Comparison of ENCODE assay signal across 15 mouse cellular contexts in genomic region chrX:36487996-36488395, GRCm38 (mm10). TPM values are rescaled to one million over a fixed set of nuclear protein-coding genes. Genes with fewer than 3 reads are reported as not detected.
DNase-seq lines count a peak whose midpoint lies in the region; ATAC-seq and TF ChIP-seq lines count a peak whose summit lies in the region.
"Had no signal": no experiment of that assay in that cellular context is flagged by ENCODE, and none has a peak within 500 bp of the region (broad histone marks: within the 10 kb centered on the region; RNA-seq: fewer than 3 reads in every experiment).

No protein-coding gene starts in this region.

- CTCF ChIA-PET in Patski (lab: Charles Lee) = interaction anchor here (0.6 kb wide), 1 partner anchor 103 kb away, joined by 3 read pairs; no protein-coding TSS in a partner anchor

- no peaks in the 10 kb centered on the region for H3K9me3 ChIP-seq in forebrain, embryonic 14.5 days (replicated peaks; ENCODE audit: control insufficient read depth, low read length)
- H3K9me3 ChIP-seq in forebrain, embryonic 10.5 days = no peaks in the 10 kb centered on the region
- no peaks in the 10 kb centered on the region for H3K9me3 ChIP-seq in liver, postnatal 0 days (ENCODE audit: low read length)
- no peaks in the 10 kb centered on the region for H3K9me3 ChIP-seq in liver, embryonic 11.5 days (ENCODE audit: control insufficient read depth, low read length)
- H3K9me3 ChIP-seq: forebrain, embryonic 13.5 days; midbrain, embryonic 12.5 days had no signal

- H3K36me3 ChIP-seq in forebrain, embryonic 14.5 days (ENCODE audit: control insufficient read depth, insufficient read depth, low read length) = no peaks in the 10 kb centered on the region
- no peaks in the 10 kb centered on the region for H3K36me3 ChIP-seq in forebrain, embryonic 10.5 days (replicated peaks)
- no peaks in the 10 kb centered on the region for H3K36me3 ChIP-seq in liver, postnatal 0 days (replicated peaks; ENCODE audit: insufficient read depth, low read length)
- no peaks in the 10 kb centered on the region for H3K36me3 ChIP-seq in liver, embryonic 11.5 days (ENCODE audit: control insufficient read depth, insufficient read depth, low read length)
- H3K36me3 ChIP-seq: midbrain, embryonic 12.5 days had no signal

- no peak overlapping the region for H3K4me3 ChIP-seq in forebrain, embryonic 14.5 days (ENCODE audit: low read depth, low read length)
- no peak overlapping the region for H3K4me3 ChIP-seq in forebrain, embryonic 10.5 days
- no peak overlapping the region for H3K4me3 ChIP-seq in liver, postnatal 0 days (ENCODE audit: low read depth, low read length)
- H3K4me3 ChIP-seq in liver, embryonic 11.5 days (ENCODE audit: low read depth, low read length) = no peak overlapping the region
- H3K4me3 ChIP-seq: forebrain, embryonic 13.5 days; midbrain, embryonic 12.5 days had no signal

- H3K4me1 ChIP-seq in forebrain, embryonic 14.5 days (ENCODE audit: control insufficient read depth, insufficient read depth, low read length) = no peaks in the 10 kb centered on the region
- no peaks in the 10 kb centered on the region for H3K4me1 ChIP-seq in forebrain, embryonic 10.5 days
- no peaks in the 10 kb centered on the region for H3K4me1 ChIP-seq in liver, postnatal 0 days (ENCODE audit: insufficient read depth)
- no peaks in the 10 kb centered on the region for H3K4me1 ChIP-seq in liver, embryonic 11.5 days (replicated peaks; ENCODE audit: control insufficient read depth, insufficient read depth, low read length)
- H3K4me1 ChIP-seq: forebrain, embryonic 13.5 days; midbrain, embryonic 12.5 days had no signal

- peak; percentile 21 for DNase-seq in forebrain, embryonic 14.5 days (ENCODE audit: low spot score)
- DNase-seq in forebrain, embryonic 10.5 days (ENCODE audit: extremely low spot score, low spot score) = no peak
- DNase-seq in liver, postnatal 0 days = no peak
- DNase-seq in liver, embryonic 11.5 days (ENCODE audit: low spot score) = no peak
- DNase-seq in Patski (ENCODE audit: low read depth, low spot score) = no peak
- DNase-seq in naive thymus-derived CD4-positive, alpha-beta T cell, adult 2 months (ENCODE audit: low read depth) = peak; percentile 49
- DNase-seq in heart, adult 11 months = no peak
- no peak for DNase-seq in ovary, postnatal 36 days (ENCODE audit: low spot score)
- DNase-seq: adrenal gland, adult 2 months; kidney, postnatal 10 days had no signal

- peak; percentile 66 for TF ChIP-seq CTCF in liver, postnatal 0 days (IDR thresholded peaks at IDR 0.05; ENCODE audit: low read depth)
- peak; percentile 63 for TF ChIP-seq CTCF in Patski (IDR thresholded peaks at IDR 0.05)

- 42% methylated on average over 7 of the region's 7 CpGs for WGBS in forebrain, embryonic 14.5 days
- WGBS in forebrain, embryonic 10.5 days = 39% methylated on average over 7 of the region's 7 CpGs
- WGBS in liver, postnatal 0 days (ENCODE audit: insufficient replicate concordance) = 48% methylated on average over 7 of the region's 7 CpGs
- 37% methylated on average over 7 of the region's 7 CpGs for WGBS in liver, embryonic 11.5 days

- no peak overlapping the region for H3K27ac ChIP-seq in forebrain, embryonic 14.5 days (ENCODE audit: low read depth, low read length)
- H3K27ac ChIP-seq in forebrain, embryonic 10.5 days = no peak overlapping the region
- no peak overlapping the region for H3K27ac ChIP-seq in liver, postnatal 0 days (ENCODE audit: low read depth)
- no peak overlapping the region for H3K27ac ChIP-seq in liver, embryonic 11.5 days (ENCODE audit: low read depth, low read length)
- H3K27ac ChIP-seq: forebrain, embryonic 13.5 days; midbrain, embryonic 12.5 days had no signal

- no peaks in the 10 kb centered on the region for H3K27me3 ChIP-seq in forebrain, embryonic 14.5 days (replicated peaks; ENCODE audit: control insufficient read depth, insufficient read depth, low read length)
- H3K27me3 ChIP-seq in forebrain, embryonic 10.5 days (ENCODE audit: poor library complexity, severe bottlenecking) = no peaks in the 10 kb centered on the region
- H3K27me3 ChIP-seq in liver, postnatal 0 days (ENCODE audit: insufficient read depth, low read length) = 0 out of 2 replicates have a peak, but pooled peaks cover 2% of the 10 kb centered on the region
- H3K27me3 ChIP-seq in liver, embryonic 11.5 days (replicated peaks; ENCODE audit: control insufficient read depth, insufficient read depth, low read length) = no peaks in the 10 kb centered on the region
- H3K27me3 ChIP-seq in Patski = peaks cover 14% of the 10 kb centered on the region
- H3K27me3 ChIP-seq: forebrain, embryonic 13.5 days; midbrain, embryonic 12.5 days had no signal

- no peak overlapping the region for H3K9ac ChIP-seq in forebrain, embryonic 14.5 days (ENCODE audit: low read length)
- no peak overlapping the region for H3K9ac ChIP-seq in liver, postnatal 0 days (replicated peaks)
- H3K9ac ChIP-seq in liver, embryonic 11.5 days (ENCODE audit: low read depth, low read length) = no peak overlapping the region
- H3K9ac ChIP-seq: forebrain, embryonic 13.5 days; midbrain, embryonic 12.5 days had no signal

- POLR2A ChIA-PET in Patski (lab: Charles Lee) = no interaction called here

- in situ Hi-C loops in Patski (cut with MboI; ENCODE audit: low pct_unique_long_range_greater_than_20kb) = loop anchor here (10.0 kb wide), 1 partner anchor 63 kb away; no protein-coding TSS in a partner anchor

- H3K4me2 ChIP-seq in forebrain, embryonic 14.5 days (ENCODE audit: low read length) = no peak overlapping the region
- H3K4me2 ChIP-seq in liver, postnatal 0 days (ENCODE audit: low read depth, low read length) = no peak overlapping the region
- no peak overlapping the region for H3K4me2 ChIP-seq in liver, embryonic 11.5 days
- H3K4me2 ChIP-seq: forebrain, embryonic 13.5 days; heart, embryonic 11.5 days; midbrain, embryonic 12.5 days had no signal

- no peak for TF ChIP-seq EP300 in liver, postnatal 0 days (IDR thresholded peaks at IDR 0.05; ENCODE audit: low read depth)

- ATAC-seq in forebrain, embryonic 14.5 days = no peak
- no peak for ATAC-seq in liver, postnatal 0 days
- no peak for ATAC-seq in liver, embryonic 11.5 days (replicated peaks; ENCODE audit: low FRiP score)
- ATAC-seq in Patski = no peak
- ATAC-seq: forebrain, embryonic 13.5 days had no signal

RNA-seq across cellular contexts. Expression of gene Gm14569, which starts 3.6 kb away (rescaled TPM):
- polyA plus RNA-seq in forebrain, embryonic 14.5 days (2014; fragmentation: Nextera tagmentation; extraction: Ambion mirVana) = not detected in 2 replicates
- polyA plus RNA-seq in forebrain, embryonic 10.5 days (2016; fragmentation: Nextera tagmentation; extraction: Ambion mirVana) = not detected in 2 replicates
- not detected in 2 replicates for polyA plus RNA-seq in liver, postnatal 0 days (2015; fragmentation: Nextera tagmentation; extraction: Ambion mirVana)
- polyA plus RNA-seq in liver, embryonic 11.5 days (2014; fragmentation: Nextera tagmentation; extraction: Ambion mirVana) = not detected in 2 replicates
- not detected for polyA plus RNA-seq in Patski (2021)
- polyA plus RNA-seq: adrenal gland, adult 2 months; forebrain, embryonic 13.5 days; heart, embryonic 11.5 days; limb, embryonic 11.5 days; midbrain, embryonic 12.5 days; stomach, embryonic 14.5 days had no signal

Comparison
In these comparisons a context has a peak if more than half of its experiments do, and no peak if none do; other contexts are left out.
1. DNase-seq: peak in forebrain, embryonic 14.5 days (single experiment) and naive thymus-derived CD4-positive, alpha-beta T cell, adult 2 months (single experiment); none in forebrain, embryonic 10.5 days (single experiment), liver, postnatal 0 days (single experiment), liver, embryonic 11.5 days (single experiment), Patski (single experiment), heart, adult 11 months (single experiment) and ovary, postnatal 36 days (single experiment).